Mouse (Mus musculus): Measurements from ENCODE around the gene Ppfibp1. TPM values are rescaled to one million over a fixed set of nuclear protein-coding genes. Genes with fewer than 3 reads are reported as not detected.

Ppfibp1 gene
- total and polyA plus RNA-seq, 2 experiments: 6.9 to 20.8 TPM

DNA sequence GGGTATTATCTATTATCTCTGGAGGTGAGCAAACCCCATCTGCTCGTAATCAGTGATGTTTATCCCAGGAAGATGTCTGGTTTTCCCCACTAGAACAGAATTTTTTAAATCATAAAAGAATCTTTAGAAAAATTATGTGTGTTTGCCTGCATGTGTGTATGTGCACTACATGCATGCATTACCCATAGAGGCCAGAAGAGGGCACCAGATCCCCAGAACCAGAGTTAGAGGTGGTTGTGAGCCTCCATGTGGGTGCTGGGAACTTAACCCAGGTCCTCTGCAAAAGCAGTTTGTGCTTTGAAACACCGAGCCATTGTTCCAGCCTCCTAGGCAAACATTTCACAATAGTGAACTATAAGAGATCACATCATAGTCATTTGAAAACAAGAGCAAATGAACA is 11.5 kb upstream of the Ppfibp1 start:
- 96% methylated on average over 2 of the region's 2 CpGs for WGBS
- TF ChIP-seq POLR2A (IDR thresholded peaks at IDR 0.05; ENCODE audit: extremely low read depth, insufficient read depth, low read length): no peak
- TF ChIP-seq CTCF (IDR thresholded peaks at IDR 0.05; ENCODE audit: low read depth, low read length): no peak
- H3K36me3 ChIP-seq (ENCODE audit: control insufficient read depth, insufficient read depth, low read length): no peaks in the 10 kb centered on the region

GRCm38 (mm10) chr6:146877425-146878045 is 10.8 kb upstream of the Ppfibp1 start:
- Histone ChIP-seq H3K36me3 (ENCODE audit: control insufficient read depth, insufficient read depth, low read length) (no peaks in the 10 kb centered on the region), H3K27ac (replicated peaks; ENCODE audit: insufficient read depth, low read depth, low read length) (no peak overlapping the region), H3K79me2 (ENCODE audit: control insufficient read depth, insufficient read depth, low read length) (no peaks in the 10 kb centered on the region), H3K27me3 (ENCODE audit: control insufficient read depth, insufficient read depth, low read length) (no peaks in the 10 kb centered on the region; the same call in 1 of the 2 replicates), H3K4me3 (ENCODE audit: insufficient read depth, low read depth, low read length) (no peak overlapping the region), H3K4me1 (ENCODE audit: control insufficient read depth, insufficient read depth, low read length) (no peaks in the 10 kb centered on the region), H3K9ac (ENCODE audit: low read depth, low read length) (no peak overlapping the region)
- 88% methylated on average over 12 of the region's 12 CpGs for WGBS
- TF ChIP-seq CTCF (IDR thresholded peaks at IDR 0.05; ENCODE audit: low read depth, low read length) (no peak), POLR2A (IDR thresholded peaks at IDR 0.05; ENCODE audit: extremely low read depth, insufficient read depth, low read length) (no peak)
- no peak for DNase-seq (ENCODE audit: extremely low read depth, low read depth, low spot score)

More for the DNA sequence above, 11.5 kb upstream of the Ppfibp1 start:
- H3K27me3 ChIP-seq (ENCODE audit: control insufficient read depth, insufficient read depth, low read length): no peaks in the 10 kb centered on the region; the same call in 1 of the 2 replicates
- H3K79me2 ChIP-seq (ENCODE audit: control insufficient read depth, insufficient read depth, low read length): no peaks in the 10 kb centered on the region
- no peaks in the 10 kb centered on the region for H3K4me1 ChIP-seq (ENCODE audit: control insufficient read depth, insufficient read depth, low read length)
- DNase-seq (ENCODE audit: extremely low read depth, low read depth, low spot score): no peak
- H3K27ac ChIP-seq (replicated peaks; ENCODE audit: insufficient read depth, low read depth, low read length): no peak overlapping the region
- no peak overlapping the region for H3K9ac ChIP-seq (ENCODE audit: low read depth, low read length)
- no peak overlapping the region for H3K4me3 ChIP-seq (ENCODE audit: insufficient read depth, low read depth, low read length)

- DNase-seq (ENCODE audit: extremely low read depth, low read depth, low spot score): no peak
- TF ChIP-seq CTCF (IDR thresholded peaks at IDR 0.05; ENCODE audit: low read depth, low read length) (no peak), POLR2A (IDR thresholded peaks at IDR 0.05; ENCODE audit: extremely low read depth, insufficient read depth, low read length) (no peak)
- Histone ChIP-seq H3K4me1 (ENCODE audit: control insufficient read depth, insufficient read depth, low read length) (no peaks in the 10 kb centered on the region), H3K36me3 (ENCODE audit: control insufficient read depth, insufficient read depth, low read length) (no peaks in the 10 kb centered on the region), H3K79me2 (ENCODE audit: control insufficient read depth, insufficient read depth, low read length) (no peaks in the 10 kb centered on the region), H3K4me3 (ENCODE audit: insufficient read depth, low read depth, low read length) (no peak overlapping the region), H3K27ac (replicated peaks; ENCODE audit: insufficient read depth, low read depth, low read length) (no peak overlapping the region), H3K9ac (ENCODE audit: low read depth, low read length) (no peak overlapping the region), H3K27me3 (ENCODE audit: control insufficient read depth, insufficient read depth, low read length) (no peaks in the 10 kb centered on the region; the same call in 1 of the 2 replicates)
- WGBS: 75% methylated on average over 10 of the region's 10 CpGs
Observed at GRCm38 (mm10) chr6:146878926-146879325, 9.4 kb upstream of the Ppfibp1 start.

DNA sequence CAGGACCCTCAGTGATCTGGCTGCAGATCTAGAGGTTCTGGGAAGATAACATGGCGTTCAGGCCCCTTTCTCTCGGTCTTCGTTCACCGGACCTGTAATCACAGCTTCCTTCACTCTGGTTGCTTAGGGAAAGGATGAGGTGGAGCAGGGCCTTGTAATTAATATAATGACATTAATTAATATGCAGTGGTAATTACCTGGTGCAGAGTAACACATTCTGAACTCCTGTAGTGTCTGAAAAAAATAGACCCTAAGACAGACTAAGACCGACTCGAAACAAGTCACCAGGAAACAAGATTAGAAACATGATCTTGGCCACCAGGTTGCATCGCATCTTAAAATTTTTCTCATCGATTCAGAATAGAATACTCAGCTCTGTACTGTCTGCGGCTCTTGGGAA is 8.4 kb upstream of the Ppfibp1 start:
- Histone ChIP-seq H3K4me1 (ENCODE audit: control insufficient read depth, insufficient read depth, low read length) (no peaks in the 10 kb centered on the region), H3K27me3 (ENCODE audit: control insufficient read depth, insufficient read depth, low read length) (no peaks in the 10 kb centered on the region), H3K79me2 (ENCODE audit: control insufficient read depth, insufficient read depth, low read length) (no peaks in the 10 kb centered on the region), H3K27ac (replicated peaks; ENCODE audit: insufficient read depth, low read depth, low read length) (no peak overlapping the region), H3K9ac (ENCODE audit: low read depth, low read length) (no peak overlapping the region), H3K36me3 (ENCODE audit: control insufficient read depth, insufficient read depth, low read length) (no peaks in the 10 kb centered on the region), H3K4me3 (ENCODE audit: insufficient read depth, low read depth, low read length) (no peak overlapping the region)
- no peak for DNase-seq (ENCODE audit: extremely low read depth, low read depth, low spot score)
- no peak for TF ChIP-seq CTCF (IDR thresholded peaks at IDR 0.05; ENCODE audit: low read depth, low read length)
- no peak for TF ChIP-seq POLR2A (IDR thresholded peaks at IDR 0.05; ENCODE audit: extremely low read depth, insufficient read depth, low read length)
- 93% methylated on average over 9 of the region's 9 CpGs for WGBS

- DNase-seq (ENCODE audit: extremely low read depth, low read depth, low spot score): no peak
- H3K4me3 ChIP-seq (ENCODE audit: insufficient read depth, low read depth, low read length): no peak overlapping the region
- H3K27me3 ChIP-seq (ENCODE audit: control insufficient read depth, insufficient read depth, low read length): no peaks in the 10 kb centered on the region
- no peak for TF ChIP-seq POLR2A (IDR thresholded peaks at IDR 0.05; ENCODE audit: extremely low read depth, insufficient read depth, low read length)
- no peak for TF ChIP-seq CTCF (IDR thresholded peaks at IDR 0.05; ENCODE audit: low read depth, low read length)
- H3K27ac ChIP-seq (replicated peaks; ENCODE audit: insufficient read depth, low read depth, low read length): no peak overlapping the region
- H3K9ac ChIP-seq (ENCODE audit: low read depth, low read length): no peak overlapping the region
- WGBS: 92% methylated on average over 4 of the region's 4 CpGs
- H3K79me2 ChIP-seq (ENCODE audit: control insufficient read depth, insufficient read depth, low read length): no peaks in the 10 kb centered on the region
- no peaks in the 10 kb centered on the region for H3K4me1 ChIP-seq (ENCODE audit: control insufficient read depth, insufficient read depth, low read length)
- no peaks in the 10 kb centered on the region for H3K36me3 ChIP-seq (ENCODE audit: control insufficient read depth, insufficient read depth, low read length)
Observed at GRCm38 (mm10) chr6:146880296-146880695, 8.0 kb upstream of the Ppfibp1 start.
